Mouse (Mus musculus) C2C12 (cell line): ENCODE measurements at regions not wholly inside any gene's neighbourhood (a gene's known extent, or its start where the extent isn't known, plus 50 kb on each side); places are given as distances from the start of the nearest gene placed in this dataset.

Experiments used
- CTCF ChIP-seq: IDR thresholded peaks from one replicate; pipeline ENCODE4 v1.5.1; 2011; ENCODE audit not compliant: control insufficient read depth, insufficient read depth, insufficient read length
- MAX ChIP-seq: IDR thresholded peaks from one replicate; pipeline ENCODE4 v1.6.1; 2011; ENCODE audit warnings: mild to moderate bottlenecking, control low read depth

DNA sequence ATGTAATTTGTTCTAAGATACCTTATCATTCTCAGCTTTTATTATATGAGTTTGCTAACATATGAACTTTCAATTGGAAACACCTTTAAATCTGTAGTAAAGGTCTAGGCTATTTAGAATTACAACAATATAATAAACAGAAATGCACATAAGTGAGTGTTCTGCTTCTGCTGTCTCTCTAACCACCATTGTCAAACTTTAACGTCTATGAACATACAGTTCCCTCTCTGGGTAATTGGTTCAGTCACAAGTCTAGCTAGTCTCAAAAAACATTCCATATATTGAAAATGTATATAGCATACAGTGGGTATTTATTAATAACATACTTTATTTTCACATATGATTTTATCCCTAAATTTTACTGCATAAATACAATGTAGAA, 780.0 kb upstream of the Slit2 start:
- TF ChIP-seq CTCF (no peak), MAX (no peak)
